Mouse (Mus musculus) forebrain, embryonic 12.5 days (tissue): ENCODE results near the gene Fam83f. TPM values are rescaled to one million over a fixed set of nuclear protein-coding genes. Genes with fewer than 3 reads are reported as not detected.

Experiments used
- ATAC-seq: fragments of 200-750 bp; cut with Nextera tagmentation; 2 replicates; pipeline ENCODE4 v1.8.0; 2017; ENCODE audit warnings: moderate TSS enrichment; ENCODE audit not compliant: low FRiP score
- H3K27ac ChIP-seq: fragments of 300-500 bp; sonication (generic); 2 replicates; pipeline ENCODE4 v1.5.1; 2016; ENCODE audit warnings: mild to moderate bottlenecking
- H3K27me3 ChIP-seq: fragments of 300-500 bp; sonication (generic); 2 replicates; pipeline ENCODE4 v1.6.1; 2016; ENCODE audit warnings: mild to moderate bottlenecking
- H3K36me3 ChIP-seq: fragments of 300-500 bp; sonication (generic); replicated peaks from 2 replicates; pipeline ENCODE4 v1.6.1; 2016; ENCODE audit warnings: mild to moderate bottlenecking
- H3K4me1 ChIP-seq: fragments of 300-500 bp; sonication (generic); 2 replicates; pipeline ENCODE4 v1.6.1; 2016
- H3K4me2 ChIP-seq: fragments of 300-500 bp; sonication (generic); 2 replicates; pipeline ENCODE4 v1.6.1; 2016; ENCODE audit warnings: mild to moderate bottlenecking, moderate library complexity
- H3K4me3 ChIP-seq: fragments of 300-500 bp; sonication (generic); replicated peaks from 2 replicates; pipeline ENCODE4 v1.5.1; 2016; ENCODE audit warnings: mild to moderate bottlenecking
- H3K9ac ChIP-seq: fragments of 300-500 bp; sonication (generic); 2 replicates; pipeline ENCODE4 v1.6.1; 2016; ENCODE audit warnings: mild to moderate bottlenecking
- H3K9me3 ChIP-seq: fragments of 300-500 bp; sonication (generic); 2 replicates; pipeline ENCODE4 v1.6.1; 2016
- WGBS: fragments of 180-500 bp; shearing (Covaris S2); methylation state at CpG from one replicate; pipeline ENCODE4 v1.1.7; 2016; 5-methylcytosine and 5-hydroxymethylcytosine counted together
- polyA plus RNA-seq: library from polyadenylated mRNA; unstranded; fragments of >200 nt; fragmentation: Nextera tagmentation; extraction: Ambion mirVana; gene quantifications from 2 replicates; pipeline ENCODE4 v1.2.1, GENCODE M21; 2016

Gene Fam83f
- polyA plus RNA-seq, 1 experiment from 2014 or later: 0.54 TPM

GRCm38 (mm10) chr15:80711401-80712151, 39.9 kb downstream of the Fam83f start:
- H3K9ac ChIP-seq: peak overlapping the region; percentile 82
- ATAC-seq: peak; percentile 50
- peak overlapping the region; percentile 98 for H3K4me2 ChIP-seq
- peaks cover 21% of the 10 kb centered on the region for H3K4me1 ChIP-seq
- H3K9me3 ChIP-seq: no peaks in the 10 kb centered on the region
- H3K27ac ChIP-seq: peak overlapping the region; percentile 86
- H3K27me3 ChIP-seq: no peaks in the 10 kb centered on the region; the same call in 1 of the 2 replicates
- H3K36me3 ChIP-seq: no peaks in the 10 kb centered on the region
- H3K4me3 ChIP-seq: peak overlapping the region; percentile 85
- WGBS: under 1% methylated on average over 84 of the region's 106 CpGs

GRCm38 (mm10) chr15:80714299-80714698, 42.7 kb downstream of the Fam83f start:
- H3K4me2 ChIP-seq: no peak overlapping the region
- ATAC-seq: no peak
- H3K4me3 ChIP-seq: no peak overlapping the region
- H3K27ac ChIP-seq: no peak overlapping the region
- no peaks in the 10 kb centered on the region; the same call in 1 of the 2 replicates for H3K27me3 ChIP-seq
- peaks cover 11% of the 10 kb centered on the region for H3K4me1 ChIP-seq
- no peak overlapping the region for H3K9ac ChIP-seq
- no peaks in the 10 kb centered on the region for H3K36me3 ChIP-seq
- WGBS: 77% methylated on average over 4 of the region's 4 CpGs
- no peaks in the 10 kb centered on the region for H3K9me3 ChIP-seq

DNA sequence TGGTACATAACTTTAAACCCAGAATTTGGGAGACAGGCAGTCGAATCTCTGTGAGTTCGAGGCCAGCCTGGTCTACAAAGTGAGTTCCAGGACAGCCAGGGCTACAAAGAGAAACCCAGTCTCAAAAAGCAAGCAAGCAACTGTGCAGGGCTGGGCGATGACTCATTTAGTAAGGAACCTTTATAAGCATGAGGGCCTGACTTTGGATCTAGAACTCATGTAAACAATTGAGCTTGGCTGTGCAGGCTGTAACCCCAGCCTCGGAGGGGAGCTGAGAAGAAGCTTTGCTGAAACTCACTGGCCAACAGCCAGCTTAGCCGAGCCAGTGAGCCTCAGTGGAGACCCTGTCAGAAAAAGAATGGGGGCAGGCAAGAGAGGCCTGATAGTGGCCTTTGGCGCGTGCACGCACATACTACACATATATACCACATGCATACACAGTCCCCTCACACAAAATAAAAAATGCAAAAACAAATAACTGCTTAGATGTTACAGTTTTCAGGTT, 45.0 kb downstream of the Fam83f start:
- H3K36me3 ChIP-seq: no peaks in the 10 kb centered on the region
- H3K9ac ChIP-seq: no peak overlapping the region
- no peaks in the 10 kb centered on the region for H3K9me3 ChIP-seq
- no peak overlapping the region for H3K27ac ChIP-seq
- H3K4me1 ChIP-seq: peaks cover 8% of the 10 kb centered on the region
- H3K4me3 ChIP-seq: no peak overlapping the region
- H3K27me3 ChIP-seq: no peaks in the 10 kb centered on the region; the same call in 1 of the 2 replicates
- 84% methylated on average over 8 of the region's 8 CpGs for WGBS
- no peak overlapping the region for H3K4me2 ChIP-seq
- no peak for ATAC-seq

GRCm38 (mm10) chr15:80717431-80717830, 45.8 kb downstream of the Fam83f start:
- WGBS: 59% methylated on average over 1 of the region's 1 CpGs
- no peak for ATAC-seq
- no peaks in the 10 kb centered on the region; the same call in 1 of the 2 replicates for H3K27me3 ChIP-seq
- no peak overlapping the region for H3K9ac ChIP-seq
- H3K27ac ChIP-seq: no peak overlapping the region
- H3K36me3 ChIP-seq: no peaks in the 10 kb centered on the region
- H3K4me2 ChIP-seq: no peak overlapping the region
- no peak overlapping the region for H3K4me3 ChIP-seq
- H3K9me3 ChIP-seq: no peaks in the 10 kb centered on the region
- peaks cover 1% of the 10 kb centered on the region for H3K4me1 ChIP-seq

GRCm38 (mm10) chr15:80720249-80720648, 48.6 kb downstream of the Fam83f start:
- Histone ChIP-seq H3K4me3 (no peak overlapping the region), H3K36me3 (no peaks in the 10 kb centered on the region), H3K9ac (no peak overlapping the region), H3K27ac (no peak overlapping the region), H3K4me2 (no peak overlapping the region), H3K9me3 (no peaks in the 10 kb centered on the region), H3K27me3 (no peaks in the 10 kb centered on the region), H3K4me1 (peaks cover 8% of the 10 kb centered on the region; the same call in 1 of the 2 replicates)
- ATAC-seq: no peak
- WGBS: 89% methylated on average over 5 of the region's 5 CpGs

- Histone ChIP-seq H3K4me1 (peaks cover 8% of the 10 kb centered on the region; the same call in 1 of the 2 replicates), H3K9ac (no peak overlapping the region), H3K27ac (no peak overlapping the region), H3K4me2 (no peak overlapping the region), H3K9me3 (no peaks in the 10 kb centered on the region), H3K4me3 (no peak overlapping the region), H3K36me3 (no peaks in the 10 kb centered on the region), H3K27me3 (no peaks in the 10 kb centered on the region)
- no peak for ATAC-seq
- 87% methylated on average over 6 of the region's 6 CpGs for WGBS
Observed at GRCm38 (mm10) chr15:80721861-80722260, 50.2 kb downstream of the Fam83f start.

GRCm38 (mm10) chr15:80722366-80722765, 50.7 kb downstream of the Fam83f start:
- peaks cover 8% of the 10 kb centered on the region; the same call in 1 of the 2 replicates for H3K4me1 ChIP-seq
- H3K36me3 ChIP-seq: no peaks in the 10 kb centered on the region
- H3K9ac ChIP-seq: no peak overlapping the region
- no peak overlapping the region for H3K27ac ChIP-seq
- H3K4me3 ChIP-seq: no peak overlapping the region
- ATAC-seq: no peak
- no peaks in the 10 kb centered on the region for H3K9me3 ChIP-seq
- 54% methylated on average over 3 of the region's 3 CpGs for WGBS
- no peak overlapping the region for H3K4me2 ChIP-seq
- H3K27me3 ChIP-seq: no peaks in the 10 kb centered on the region

DNA sequence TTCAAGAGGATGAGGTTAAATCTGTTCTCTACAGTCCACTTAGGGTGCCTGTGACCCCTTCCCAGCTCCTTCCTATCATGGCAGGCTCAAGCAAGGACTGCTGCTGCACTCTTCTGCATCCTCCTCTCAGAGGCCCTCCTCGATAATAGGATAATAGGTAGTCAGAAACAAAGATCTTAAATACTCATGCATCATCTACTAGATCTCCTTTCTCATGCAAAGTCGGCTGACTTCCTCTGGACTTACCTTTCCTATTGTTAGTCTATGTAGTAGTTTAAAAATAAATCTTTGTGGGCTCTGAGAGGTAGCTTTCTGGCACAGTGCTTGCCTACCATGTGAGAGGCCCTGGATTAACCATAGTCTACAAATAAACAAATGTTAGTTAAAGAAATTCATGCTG, 57.8 kb downstream of the Fam83f start:
- H3K4me2 ChIP-seq: no peak overlapping the region
- H3K36me3 ChIP-seq: no peaks in the 10 kb centered on the region
- 77% methylated on average over 2 of the region's 2 CpGs for WGBS
- no peaks in the 10 kb centered on the region for H3K27me3 ChIP-seq
- ATAC-seq: no peak
- peaks cover 8% of the 10 kb centered on the region for H3K4me1 ChIP-seq
- no peak overlapping the region for H3K9ac ChIP-seq
- no peak overlapping the region for H3K4me3 ChIP-seq
- no peak overlapping the region for H3K27ac ChIP-seq
- no peaks in the 10 kb centered on the region for H3K9me3 ChIP-seq

- Histone ChIP-seq H3K9ac (no peak overlapping the region), H3K4me2 (no peak overlapping the region), H3K36me3 (no peaks in the 10 kb centered on the region), H3K27ac (no peak overlapping the region), H3K27me3 (no peaks in the 10 kb centered on the region), H3K9me3 (no peaks in the 10 kb centered on the region), H3K4me1 (peaks cover 8% of the 10 kb centered on the region), H3K4me3 (no peak overlapping the region)
- ATAC-seq: no peak
- WGBS: 92% methylated on average over 1 of the region's 1 CpGs
Observed at GRCm38 (mm10) chr15:80731043-80731442, 59.4 kb downstream of the Fam83f start.

GRCm38 (mm10) chr15:80731511-80731910, 59.9 kb downstream of the Fam83f start:
- Histone ChIP-seq H3K4me1 (peaks cover 8% of the 10 kb centered on the region), H3K36me3 (no peaks in the 10 kb centered on the region), H3K9me3 (no peaks in the 10 kb centered on the region), H3K27ac (no peak overlapping the region), H3K9ac (no peak overlapping the region), H3K4me2 (no peak overlapping the region), H3K27me3 (no peaks in the 10 kb centered on the region), H3K4me3 (no peak overlapping the region)
- no peak for ATAC-seq
- 85% methylated on average over 3 of the region's 3 CpGs for WGBS

DNA sequence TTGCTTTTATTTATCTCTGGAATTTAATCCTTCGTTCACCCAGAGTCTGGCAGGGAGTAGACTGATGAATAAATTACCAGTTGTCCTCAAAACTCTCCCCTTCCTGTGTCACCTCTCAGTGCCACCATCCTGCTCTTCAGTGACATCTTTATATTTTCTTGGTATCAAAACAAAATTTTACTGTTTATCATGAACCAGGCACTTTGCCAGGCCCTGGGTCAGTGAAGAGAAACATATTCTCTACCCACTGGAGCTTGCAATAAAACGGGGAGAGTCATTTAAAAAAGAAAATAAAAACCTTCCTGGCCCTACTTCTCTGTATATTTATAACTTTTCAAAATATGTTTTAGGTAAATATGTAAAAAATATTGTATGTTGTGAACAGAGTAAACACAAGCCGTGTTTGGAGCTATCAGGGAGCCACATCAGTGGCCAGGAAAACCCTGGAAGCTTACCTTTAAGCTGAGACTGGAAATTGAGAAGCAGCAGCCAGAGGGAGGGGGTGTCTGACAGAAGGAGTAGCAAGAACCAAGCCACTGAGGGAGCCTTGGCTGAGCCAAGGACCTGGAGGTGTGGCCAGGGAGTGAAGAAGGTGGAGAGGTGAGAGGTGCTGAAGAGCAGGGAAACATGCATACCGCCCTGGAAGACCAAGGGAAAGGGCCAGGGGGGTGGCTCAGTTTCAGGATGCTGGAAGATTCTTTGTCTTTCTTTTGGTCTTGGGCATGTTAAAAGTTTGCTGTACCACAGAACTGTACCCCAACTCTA, 60.8 kb downstream of the Fam83f start:
- no peaks in the 10 kb centered on the region for H3K9me3 ChIP-seq
- 55% methylated on average over 4 of the region's 4 CpGs for WGBS
- H3K36me3 ChIP-seq: no peaks in the 10 kb centered on the region

GRCm38 (mm10) chr15:80735300-80735699, 63.7 kb downstream of the Fam83f start:
- H3K4me2 ChIP-seq: no peak overlapping the region
- no peak overlapping the region for H3K4me3 ChIP-seq
- H3K27me3 ChIP-seq: no peaks in the 10 kb centered on the region
- WGBS: 89% methylated on average over 3 of the region's 3 CpGs
- H3K36me3 ChIP-seq: no peaks in the 10 kb centered on the region
- ATAC-seq: no peak
- peaks cover 8% of the 10 kb centered on the region for H3K4me1 ChIP-seq
- H3K9ac ChIP-seq: no peak overlapping the region
- H3K27ac ChIP-seq: no peak overlapping the region
- no peaks in the 10 kb centered on the region for H3K9me3 ChIP-seq

More for the DNA sequence above, 60.8 kb downstream of the Fam83f start:
- no peak overlapping the region for H3K4me2 ChIP-seq
- no peaks in the 10 kb centered on the region for H3K27me3 ChIP-seq
- H3K4me3 ChIP-seq: no peak overlapping the region
- H3K27ac ChIP-seq: no peak overlapping the region
- no peak for ATAC-seq
- H3K4me1 ChIP-seq: peaks cover 8% of the 10 kb centered on the region
- no peak overlapping the region for H3K9ac ChIP-seq
